Mouse (Mus musculus) left cerebral cortex, postnatal 14 days (tissue): ENCODE results near the gene Tfpi. TPM values are rescaled to one million over a fixed set of nuclear protein-coding genes. Genes with fewer than 3 reads are reported as not detected.
"Not testable (repeated sequence)": the region's sequence is repeated elsewhere in the genome, so short reads cannot be mapped to it uniquely, and the experiment has no call there.

Experiments
- DNase-seq, 2 experiments: peaks; one replicate each; pipeline ENCODE4 v3.0.0; 2021 to 2022; ENCODE audit warnings: low spot score in 2 of 2, mixed read lengths in 1 of 2
- intact Hi-C: fragments of 180-260 bp; cut with DNase I; formaldehyde crosslinking; loops from one replicate; pipeline ENCODE4 v1.15.1; 2025
- total RNA-seq, 2 experiments: library from RNA; stranded (reverse); gene quantifications; 2 replicates each; pipeline ENCODE4 v1.2.3; 2021

Tfpi gene
- total RNA-seq, 2 experiments from 2014 or later, result 6.5 to 7.2 TPM

DNA sequence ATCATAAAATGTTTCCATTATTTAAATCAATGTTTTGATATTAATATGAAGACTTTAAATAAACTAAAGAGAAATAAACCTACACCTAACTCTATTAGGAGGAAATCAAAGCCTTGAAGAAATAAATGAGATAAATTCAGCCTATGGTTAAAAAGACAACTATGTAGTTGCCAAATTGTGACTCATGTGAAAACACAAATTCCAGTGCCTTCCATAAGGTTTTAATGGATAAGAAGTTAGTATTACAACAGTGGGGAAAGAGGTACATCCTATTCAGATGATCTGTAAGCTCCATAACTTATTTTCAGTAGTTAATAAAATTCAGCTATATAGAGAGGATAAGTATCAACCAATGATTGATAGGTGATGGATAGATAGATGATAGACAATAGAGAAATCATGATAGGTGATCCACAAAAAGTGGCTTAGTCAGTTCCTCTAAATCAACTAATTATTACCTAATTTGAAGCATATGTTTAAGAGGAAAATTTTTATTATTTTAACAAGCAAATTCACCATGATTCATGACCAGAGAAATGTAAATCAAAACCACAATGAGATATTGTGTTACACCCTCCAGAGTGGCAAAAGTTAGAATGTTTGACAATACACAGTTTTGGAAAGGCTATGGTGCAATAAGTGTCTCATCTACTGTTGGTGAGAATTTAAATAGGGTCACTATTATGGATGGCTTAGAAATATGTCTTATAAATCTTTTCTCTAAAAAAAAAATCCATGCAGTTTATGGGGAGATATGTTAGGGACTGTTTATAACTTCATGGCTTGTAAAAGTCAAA, 66.6 kb downstream of the Tfpi start:
- intact Hi-C loops, result loop anchor here (10.0 kb wide), 1 partner anchor 145 kb away; no protein-coding TSS in a partner anchor
- DNase-seq, result no peak

DNA sequence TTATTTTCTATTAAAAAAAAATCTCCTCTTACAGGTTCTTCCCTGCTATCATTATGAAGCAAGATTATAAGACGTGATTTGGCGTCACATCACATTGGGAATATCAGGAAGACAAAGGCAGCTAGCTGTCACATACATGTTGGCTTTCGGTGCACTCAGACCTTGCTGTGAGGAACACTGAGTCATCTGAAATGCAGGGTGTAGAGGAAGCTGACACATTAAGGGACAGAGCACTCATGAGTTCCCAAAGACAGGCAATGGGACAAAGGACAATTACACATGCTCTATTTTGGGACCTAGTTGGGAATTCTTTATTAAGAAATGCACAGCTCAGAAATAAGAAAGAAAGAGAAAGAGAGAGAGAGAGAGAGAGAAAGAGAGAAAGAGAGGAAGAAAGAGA, 71.7 kb downstream of the Tfpi start:
- intact Hi-C loops, result no loop called here

DNA sequence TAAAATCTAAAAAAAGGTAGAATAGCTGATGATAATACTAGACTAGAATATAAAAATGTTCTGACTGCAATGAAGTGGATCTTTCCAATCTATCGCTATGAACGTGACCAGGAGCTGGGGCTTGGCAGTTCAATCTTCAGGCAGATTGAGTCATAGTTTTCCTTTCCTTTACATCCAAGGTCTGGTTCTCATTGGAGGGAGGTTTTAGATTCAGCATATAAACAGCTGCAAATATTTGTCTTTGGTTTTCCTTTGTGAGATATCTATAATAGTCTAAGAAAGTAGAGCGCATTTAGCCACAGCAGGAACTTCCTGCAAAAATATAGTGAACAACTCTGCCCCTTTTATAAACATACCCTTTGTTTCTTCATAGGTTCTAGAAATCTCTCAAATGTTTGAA, 73.9 kb downstream of the Tfpi start:
- intact Hi-C loops, result no loop called here
- DNase-seq, result no peak

More for the DNA sequence above, 71.7 kb downstream of the Tfpi start:
- no peak for DNase-seq

DNA sequence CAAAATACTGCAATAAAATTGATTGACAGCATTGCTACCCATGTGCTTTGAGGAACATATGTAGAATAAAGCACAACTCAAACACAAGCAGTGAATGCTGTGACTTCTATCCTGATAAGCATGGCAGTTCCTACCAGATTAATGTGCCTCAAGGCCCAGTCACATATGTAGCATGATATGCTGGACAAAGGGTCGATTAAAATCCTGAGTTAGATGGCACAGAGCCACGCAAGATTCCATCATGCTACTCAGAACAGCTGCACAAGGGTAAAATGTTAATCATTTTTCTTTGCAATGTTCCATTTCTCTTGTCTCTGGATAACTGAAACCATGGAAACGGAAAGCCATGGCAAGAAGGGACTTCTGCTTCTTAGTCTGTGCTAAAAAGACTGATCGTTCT, 80.0 kb downstream of the Tfpi start:
- DNase-seq, result peak in 1 of 2 experiments; percentile 26
- intact Hi-C loops, result no loop called here

DNA sequence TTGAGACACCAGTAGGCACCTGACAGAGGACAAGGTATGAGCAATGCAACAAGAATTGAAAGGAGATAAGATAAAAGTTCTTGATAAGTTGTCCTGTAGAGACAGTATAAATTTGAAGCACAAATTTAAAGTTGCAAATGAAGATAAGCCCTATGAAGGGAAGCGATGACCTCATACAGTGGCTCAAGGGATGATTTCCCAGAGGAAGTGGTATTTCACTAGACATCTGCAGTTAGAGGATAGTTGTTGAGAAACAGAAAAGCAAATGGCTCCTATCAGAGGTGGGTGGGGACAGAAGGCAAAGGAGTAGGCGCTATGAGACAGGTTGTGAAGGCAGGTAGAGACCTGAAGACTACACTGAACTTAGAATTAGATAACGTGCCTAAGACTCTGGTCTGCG, 83.3 kb downstream of the Tfpi start:
- DNase-seq, result no peak
- intact Hi-C loops, result no loop called here

DNA sequence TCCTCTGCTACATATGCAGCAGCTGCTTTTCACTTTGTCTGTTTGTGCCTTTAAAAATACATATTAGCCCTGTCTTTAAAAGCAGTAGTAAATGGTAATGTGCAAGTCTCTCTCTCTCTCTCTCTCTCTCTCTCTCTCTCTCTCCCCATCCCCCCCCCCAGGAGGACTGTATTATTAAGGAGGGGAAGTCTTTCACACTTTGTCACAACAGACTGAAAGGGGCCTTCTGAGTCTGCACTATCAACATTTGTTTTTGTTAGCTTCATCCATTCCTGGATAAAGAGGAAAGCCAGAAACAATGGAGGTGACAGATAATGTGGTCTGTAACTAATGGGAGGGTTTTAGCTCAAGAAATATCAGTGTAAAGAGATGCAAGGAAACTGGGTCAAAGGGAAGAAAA, 87.5 kb downstream of the Tfpi start:
- no peak for DNase-seq
- intact Hi-C loops, result no loop called here

DNA sequence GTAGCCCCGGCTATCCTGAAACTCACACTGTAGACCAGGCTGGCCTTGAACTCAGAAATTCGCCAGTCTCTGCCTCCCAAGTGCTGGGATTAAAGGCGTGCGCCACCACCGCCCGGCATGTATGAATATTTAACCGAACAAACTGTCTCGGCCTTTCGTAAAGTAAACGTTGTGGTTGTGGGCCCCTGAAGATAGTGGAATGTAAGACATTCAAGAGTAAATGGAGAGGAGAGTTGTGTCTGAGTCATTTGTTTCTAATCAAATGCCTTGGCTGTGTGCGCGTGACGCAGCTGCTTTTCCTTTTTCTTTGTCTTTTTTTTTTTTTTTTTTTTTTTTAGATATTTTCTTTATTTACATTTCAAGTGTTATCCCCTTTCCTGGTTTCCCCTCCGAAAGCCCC, 88.0 kb downstream of the Tfpi start:
- intact Hi-C loops, DNase-seq: not testable (repeated sequence)

DNA sequence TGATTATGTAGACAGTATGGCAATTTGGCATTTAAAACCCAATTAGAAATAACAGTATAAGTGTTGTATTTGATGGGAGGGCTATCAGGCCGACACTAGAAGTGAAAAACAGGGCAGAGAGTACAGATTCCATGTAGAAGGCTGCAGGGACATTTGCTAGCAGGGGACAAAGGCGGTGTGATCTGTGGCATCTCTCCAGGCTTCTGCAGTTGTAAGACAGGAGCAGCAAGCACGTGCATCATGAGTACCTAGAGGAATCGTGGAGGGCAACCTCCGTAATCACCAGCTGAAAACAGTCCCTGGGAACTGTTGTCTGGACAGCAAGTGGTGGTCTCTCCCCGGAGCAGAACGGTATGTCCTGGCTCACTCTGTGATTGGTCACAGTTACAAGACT, 88.6 kb downstream of the Tfpi start:
- no peak for DNase-seq
- intact Hi-C loops, result no loop called here

DNA sequence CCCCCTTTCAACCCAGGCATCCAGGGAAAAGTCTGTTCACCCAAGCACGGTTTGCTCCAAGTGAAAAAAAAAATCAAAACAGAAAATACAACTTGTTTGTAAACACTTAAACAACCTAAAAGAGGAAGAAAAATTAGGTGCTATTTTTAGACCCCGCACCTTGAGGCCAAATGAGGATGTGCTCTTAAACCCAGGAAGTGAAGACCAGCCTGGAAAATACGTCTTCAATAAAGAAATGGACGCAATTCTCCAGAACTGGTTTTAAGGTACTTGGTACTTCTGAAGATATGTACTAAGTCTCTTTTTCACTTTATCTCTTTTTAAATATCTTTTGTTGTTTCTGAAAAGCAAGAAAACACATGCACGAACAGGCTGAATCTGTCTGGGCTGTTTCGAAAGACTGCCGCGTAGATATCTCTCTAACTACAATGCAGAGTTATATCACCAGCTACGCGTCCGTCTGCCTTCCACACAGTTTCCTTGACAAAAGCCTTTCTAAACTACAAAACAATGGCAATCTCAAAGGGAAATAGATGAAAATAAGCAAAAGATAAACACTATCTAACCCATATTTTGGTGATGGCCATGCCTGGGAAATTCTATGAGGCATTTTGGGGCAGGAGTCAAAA, 89.1 kb downstream of the Tfpi start:
- intact Hi-C loops, result no loop called here

DNA sequence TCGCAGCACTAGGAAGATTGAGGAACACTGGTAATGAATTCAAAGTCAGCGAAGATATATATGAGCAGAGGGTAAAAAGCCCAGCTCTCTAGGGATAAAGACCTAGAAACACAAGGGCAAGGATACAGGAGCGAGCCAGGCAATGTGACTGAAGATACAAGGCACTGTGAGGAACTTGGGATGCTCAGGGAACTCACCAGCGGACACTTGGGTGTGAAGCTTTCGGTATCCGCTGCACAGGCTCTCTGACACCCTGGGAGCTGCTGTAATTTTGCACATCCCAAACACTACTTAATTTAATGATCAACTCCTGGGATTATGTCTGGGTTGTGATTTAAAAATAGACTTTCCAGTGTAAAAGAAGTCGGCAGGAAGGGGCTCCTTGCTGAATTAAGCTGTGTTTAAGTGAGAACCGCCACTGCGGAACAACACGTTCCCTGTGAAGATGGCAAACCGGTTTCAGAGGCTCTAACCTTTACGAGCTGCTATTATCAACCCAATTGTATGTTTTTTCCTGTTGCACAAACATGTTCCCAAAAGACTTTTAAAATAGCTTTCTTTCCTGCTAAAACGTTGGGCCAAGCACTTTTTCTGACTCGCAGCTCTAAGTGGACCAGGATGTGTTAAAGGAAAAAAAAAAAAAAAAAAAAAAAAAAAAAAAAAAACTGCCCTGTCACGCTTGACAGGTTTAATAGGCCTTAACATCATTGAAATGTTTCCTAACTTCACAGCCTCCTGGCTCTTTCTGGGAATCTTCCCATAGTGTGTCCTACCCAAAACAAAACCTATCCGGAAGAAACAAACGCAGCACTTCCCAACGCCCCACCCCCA, 89.8 kb downstream of the Tfpi start:
- intact Hi-C loops, result no loop called here

More for the DNA sequence above, 89.1 kb downstream of the Tfpi start:
- no peak for DNase-seq

DNA sequence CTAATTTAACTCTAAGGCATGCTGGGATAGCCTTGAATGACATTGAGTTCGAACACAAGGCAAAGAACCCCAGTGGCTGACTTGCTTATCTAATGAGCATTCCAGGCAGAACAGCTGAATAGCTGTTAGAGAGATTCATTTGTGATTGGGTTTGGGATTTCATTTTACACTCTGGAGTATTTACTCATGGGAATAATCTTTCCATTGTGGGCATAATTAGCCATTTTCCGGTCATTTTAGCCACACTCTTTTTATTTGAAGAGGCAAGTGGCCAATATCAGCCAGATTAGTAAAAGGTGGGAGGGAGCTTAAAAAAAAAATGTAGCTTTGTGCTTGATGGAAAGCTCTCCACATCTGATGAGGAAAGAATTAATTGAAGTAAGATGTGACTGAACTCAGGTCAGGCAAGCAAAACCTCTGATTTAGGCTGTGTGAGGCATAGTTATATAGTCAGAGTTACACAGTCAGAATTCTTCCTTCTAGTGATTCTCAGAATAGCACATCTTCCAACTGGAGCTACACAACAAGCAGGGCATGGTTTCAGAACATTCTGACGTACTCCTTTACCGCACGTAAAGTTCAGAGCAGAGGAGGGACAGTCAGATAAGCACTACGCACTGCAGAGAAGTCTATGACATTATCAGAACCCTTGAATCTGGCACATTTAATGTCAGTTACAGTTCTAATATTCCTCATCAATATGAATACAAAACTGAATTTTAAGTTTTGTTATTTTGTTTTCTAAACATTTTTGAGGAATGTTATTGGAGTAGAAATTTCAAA, 91.5 kb downstream of the Tfpi start:
- intact Hi-C loops, result no loop called here
- DNase-seq, result no peak

More for the DNA sequence above, 89.8 kb downstream of the Tfpi start:
- DNase-seq, result no peak

DNA sequence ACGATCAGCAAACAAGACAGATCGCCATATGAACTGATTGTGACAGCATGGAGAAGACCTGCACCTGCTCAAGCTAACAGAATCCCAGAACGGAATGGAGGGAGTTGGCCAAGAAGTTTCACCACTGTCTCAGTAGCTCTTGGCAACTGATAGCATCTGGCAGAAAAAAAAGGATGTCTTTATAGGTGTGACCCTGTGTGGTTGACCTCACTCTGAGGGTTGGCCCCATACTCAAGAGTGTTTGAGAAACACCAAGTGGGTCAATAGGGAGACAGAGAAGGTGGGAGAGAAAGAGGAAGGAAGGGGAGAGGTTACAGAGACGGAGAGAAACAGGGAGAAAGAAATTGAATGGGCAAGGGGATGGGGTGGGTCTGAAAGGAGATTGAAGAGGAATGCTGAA, 92.7 kb downstream of the Tfpi start:
- no peak for DNase-seq
- intact Hi-C loops, result no loop called here

Other genes starting within 250 kb of the Tfpi start
- gene Calcrl, start 51.4 kb downstream of the Tfpi start, total RNA-seq, result 1 to 10 TPM; 7.9 to 9.1 TPM
- gene Ctnnd1, start 174.0 kb upstream of the Tfpi start, total RNA-seq, result 10 to 100 TPM; 65.6 to 76.0 TPM
- not detected for gene Btbd18, start 182.3 kb upstream of the Tfpi start, total RNA-seq
- 10 to 100 TPM; 47.2 to 54.1 TPM for gene Selenoh, start 194.0 kb upstream of the Tfpi start, total RNA-seq
- gene Gm28635, start 201.3 kb upstream of the Tfpi start, total RNA-seq, result 1 to 10 TPM; 1.8 to 3.5 TPM
- 10 to 100 TPM; 30.3 to 32.3 TPM for gene Med19, start 201.6 kb upstream of the Tfpi start, total RNA-seq
- 100 to 1,000 TPM; 209 to 211 TPM for gene Tmx2, start 202.4 kb upstream of the Tfpi start, total RNA-seq
- gene Zdhhc5, start 238.4 kb upstream of the Tfpi start, total RNA-seq, result 10 to 100 TPM; 41.6 to 42.9 TPM